Mouse (Mus musculus) lung, adult 18-20 months (tissue): ENCODE measurements around the gene Gzmm.

Experiments used
- DNase-seq, 2 experiments: peaks; one replicate each; pipeline ENCODE4 v3.0.0; 2022; ENCODE audit warnings: mixed read lengths in 2 of 2

The Gzmm gene

DNA sequence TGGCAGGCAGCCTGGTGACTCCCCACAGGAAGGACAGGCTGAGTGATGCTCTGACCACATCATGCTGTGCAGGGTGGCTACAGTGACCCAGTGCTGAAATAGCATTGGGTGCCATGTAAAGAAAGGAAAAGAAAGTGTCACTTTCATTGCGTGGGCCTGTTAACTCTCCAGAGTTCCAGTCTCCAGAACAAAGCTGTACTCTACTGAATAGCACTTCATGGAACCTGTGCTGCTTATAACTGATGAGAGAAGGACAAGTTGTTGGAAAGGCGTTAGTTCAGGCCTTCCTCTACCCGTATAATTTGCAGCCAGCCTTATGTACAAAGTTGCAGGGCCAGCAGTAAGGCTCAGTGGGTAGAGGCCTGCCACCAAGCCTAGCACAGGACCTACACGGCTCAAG is at the start of gene Gzmm:
Gene Gzmm (plus strand): TSS at position 301 of the 400 bp plus-strand sequence.
- DNase-seq = no peak

DNA sequence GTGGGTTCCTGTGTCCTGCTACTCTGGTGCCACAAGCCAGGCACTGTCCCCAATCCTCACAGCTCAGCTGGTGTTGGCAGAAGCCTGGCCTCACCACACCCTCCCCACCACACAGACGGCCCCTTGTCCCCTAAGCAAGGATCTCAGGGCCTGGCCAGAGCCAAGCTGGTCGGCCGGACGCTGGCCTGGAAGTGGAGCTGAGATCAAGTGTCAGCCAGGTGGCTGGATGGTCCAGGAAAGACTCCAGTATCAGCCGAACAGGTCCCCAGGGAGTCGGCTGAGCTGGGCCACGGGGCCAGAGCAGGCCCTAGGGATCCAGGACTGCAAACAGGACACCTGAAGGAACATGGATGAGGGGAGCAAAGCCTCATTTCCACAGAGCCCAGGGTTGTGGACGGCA is 43.1 kb upstream of the Gzmm start, which contains the start of gene Odf3l2:
Gene Odf3l2 (minus strand): TSS at position 28 of the 400 bp plus-strand sequence.
- no peak for DNase-seq

DNA sequence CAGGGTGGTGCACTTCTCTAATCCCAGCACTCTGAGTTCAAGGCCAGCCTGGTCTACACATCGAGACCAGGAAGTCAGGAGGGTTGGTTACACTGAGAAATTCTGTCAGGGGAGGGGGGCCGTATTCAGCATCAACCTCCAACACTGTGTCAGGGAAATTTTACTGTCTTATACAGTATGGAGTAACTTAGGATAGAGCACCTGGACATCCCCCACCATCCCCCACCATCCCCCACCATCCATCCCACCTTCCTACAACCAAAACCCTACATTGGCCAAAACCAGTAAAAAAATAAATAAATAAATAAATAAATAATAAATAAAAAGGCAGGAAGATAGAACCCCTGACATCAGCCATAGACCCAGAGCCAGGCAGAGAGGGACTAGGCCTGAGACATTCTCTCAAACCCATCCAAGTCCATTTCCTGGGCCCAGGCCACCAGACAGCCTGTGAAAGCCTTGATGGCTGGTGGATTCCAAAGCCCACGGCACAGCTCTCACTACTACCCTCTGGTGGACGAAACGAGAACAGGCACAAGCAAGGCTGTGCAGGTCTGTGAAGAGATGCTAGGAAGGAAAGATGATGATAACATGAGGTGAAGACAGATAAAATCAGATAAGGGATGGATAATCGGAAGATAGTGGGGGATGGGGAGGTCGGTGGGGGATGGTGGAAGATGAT is 39.6 kb upstream of the Gzmm start:
- peak; percentile 49 to 58 for DNase-seq

DNA sequence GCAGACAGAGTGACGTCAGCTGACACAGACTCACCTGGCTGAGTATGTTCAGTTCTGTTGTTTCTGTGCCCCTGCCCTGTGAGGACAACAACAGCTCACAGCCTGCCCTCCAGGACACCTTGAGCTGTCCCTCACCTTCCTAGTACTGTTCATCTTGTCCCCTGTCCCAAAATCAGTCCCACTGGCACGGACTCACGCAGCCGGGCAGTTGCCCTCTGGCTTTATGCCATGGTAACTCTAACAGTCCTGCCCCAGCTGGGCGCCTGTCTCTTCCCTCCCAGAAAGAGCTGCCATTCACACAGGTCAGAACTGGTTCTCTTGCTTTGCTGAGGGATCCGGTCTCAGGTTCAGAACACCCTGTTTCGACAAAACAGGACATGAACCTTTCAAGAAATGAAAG is 36.0 kb upstream of the Gzmm start:
- no peak for DNase-seq

DNA sequence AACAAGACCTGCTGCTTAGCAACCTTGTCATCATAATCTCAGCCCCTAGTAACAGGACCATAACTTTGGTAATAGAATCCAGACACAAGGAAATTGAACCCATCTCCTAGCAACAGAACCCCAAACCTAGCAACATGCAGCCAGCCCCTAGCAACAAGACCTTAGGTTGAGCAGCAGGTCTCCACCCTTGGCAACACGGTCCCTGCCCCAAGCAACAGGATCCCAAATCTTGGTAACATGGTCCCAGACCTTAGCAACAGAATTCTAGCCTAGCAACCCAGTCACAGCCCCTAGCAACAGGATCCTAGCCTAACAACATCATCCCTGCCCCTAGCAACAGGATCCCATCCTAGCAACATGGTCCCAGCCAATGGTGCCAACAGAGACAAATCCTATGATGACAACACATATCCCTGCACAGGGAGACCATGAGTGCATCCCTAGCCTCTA is 33.8 kb upstream of the Gzmm start:
- DNase-seq = no peak

DNA sequence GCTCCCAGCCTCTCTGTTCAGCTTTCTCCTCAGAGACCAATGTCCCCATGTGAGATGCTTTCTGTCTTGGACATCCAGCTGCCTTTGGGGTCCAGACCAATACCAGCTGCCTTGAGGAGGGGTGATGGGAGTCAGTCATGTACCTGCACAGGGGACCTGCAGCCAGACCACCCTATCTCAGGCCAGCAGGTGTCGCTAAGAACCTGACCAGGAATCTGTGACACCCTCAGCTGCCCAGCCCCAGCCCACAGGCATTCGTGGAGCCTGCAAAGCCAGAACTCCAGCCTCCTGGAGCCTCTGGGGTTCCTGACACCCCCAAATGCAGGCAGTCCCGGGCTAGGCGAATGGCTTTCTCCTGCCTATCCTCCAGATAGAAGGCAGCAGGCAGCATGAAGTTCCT is 30.0 kb upstream of the Gzmm start:
- no peak for DNase-seq

DNA sequence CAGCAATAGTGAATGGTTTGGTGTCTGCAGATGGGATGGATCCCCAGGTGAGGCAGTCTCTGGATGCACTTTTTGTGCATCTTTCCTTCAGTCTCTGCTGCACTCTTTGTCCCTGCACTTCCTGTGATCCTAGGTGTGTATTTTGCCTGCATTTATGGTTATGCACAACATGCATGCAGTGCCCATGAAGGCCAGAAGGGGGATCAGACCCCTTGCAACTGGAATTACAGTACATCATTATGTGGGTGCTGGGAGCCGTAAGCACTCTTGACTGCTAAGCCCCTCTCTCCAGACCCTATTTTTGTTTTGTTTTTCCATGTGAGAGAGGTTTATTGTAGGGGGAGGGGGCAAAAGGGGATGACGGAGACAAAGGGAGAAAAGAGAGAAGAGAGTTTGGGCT is 28.5 kb upstream of the Gzmm start:
- no peak for DNase-seq

DNA sequence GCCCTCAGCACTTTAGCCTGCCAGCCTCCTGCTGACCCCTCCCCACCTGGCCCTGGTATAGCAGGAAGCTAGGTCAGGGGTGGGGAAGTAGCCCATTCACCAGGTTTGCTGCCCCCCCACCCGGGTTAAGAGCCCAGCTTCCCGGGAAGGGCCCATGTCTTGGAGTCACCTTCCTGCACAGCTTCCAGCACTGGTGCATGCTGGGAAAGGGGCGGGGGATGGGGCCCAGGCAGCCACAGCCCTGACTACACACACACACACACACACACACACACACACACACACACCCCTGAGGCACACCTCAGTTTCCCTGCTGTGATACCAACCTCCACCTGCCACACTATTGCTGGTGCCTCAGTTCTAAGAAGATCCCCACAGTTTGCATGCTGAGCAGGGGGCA is 27.0 kb upstream of the Gzmm start:
- no peak for DNase-seq

DNA sequence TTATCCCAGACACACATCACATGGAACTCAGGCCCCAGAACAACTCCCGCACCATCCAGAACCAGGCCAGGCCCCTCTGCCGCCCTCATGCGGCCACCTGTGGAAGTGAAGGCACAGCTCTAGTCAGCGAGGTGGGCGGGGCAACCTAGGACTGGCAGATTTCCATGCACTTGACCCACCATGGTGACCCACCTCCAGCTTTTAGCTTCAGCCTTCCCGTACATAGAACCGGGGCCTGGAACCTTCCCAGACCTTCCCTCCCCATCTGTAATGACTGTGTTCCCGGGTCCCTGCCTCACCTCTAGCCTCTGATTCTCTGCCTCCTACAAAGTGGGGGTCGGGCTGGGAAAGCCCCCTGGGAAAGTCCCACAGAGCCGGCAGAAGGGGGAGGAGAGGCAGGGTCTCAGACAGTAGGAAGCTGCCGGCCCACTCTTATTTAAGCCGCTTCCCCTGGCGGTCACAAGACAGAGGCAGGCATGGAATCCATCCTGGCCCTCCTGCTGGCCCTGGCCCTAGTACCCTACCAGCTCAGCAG is 24.6 kb upstream of the Gzmm start, which contains the start of gene Madcam1:
Gene Madcam1 (plus strand): TSS at position 429 of the 535 bp plus-strand sequence.
- DNase-seq = peak; percentile 50 to 66

DNA sequence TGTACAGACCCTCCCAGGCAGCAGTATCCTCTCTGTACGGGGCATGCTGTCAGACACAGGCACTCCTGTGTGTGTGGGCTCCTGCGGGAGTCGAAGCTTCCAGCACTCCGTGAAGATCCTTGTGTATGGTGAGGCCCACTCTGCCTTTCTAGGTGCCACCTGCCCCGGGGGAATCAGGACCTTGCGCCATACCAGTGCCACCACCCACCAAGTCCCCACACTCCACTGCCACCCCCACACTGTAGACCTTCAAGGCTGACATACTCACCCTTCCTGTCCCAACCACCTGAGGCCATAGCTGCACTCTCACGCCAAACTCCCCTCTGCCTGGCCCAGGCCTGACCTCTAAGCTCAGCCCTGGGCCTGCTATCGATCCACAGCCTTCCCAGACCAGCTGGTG is 23.8 kb upstream of the Gzmm start:
- DNase-seq = no peak

DNA sequence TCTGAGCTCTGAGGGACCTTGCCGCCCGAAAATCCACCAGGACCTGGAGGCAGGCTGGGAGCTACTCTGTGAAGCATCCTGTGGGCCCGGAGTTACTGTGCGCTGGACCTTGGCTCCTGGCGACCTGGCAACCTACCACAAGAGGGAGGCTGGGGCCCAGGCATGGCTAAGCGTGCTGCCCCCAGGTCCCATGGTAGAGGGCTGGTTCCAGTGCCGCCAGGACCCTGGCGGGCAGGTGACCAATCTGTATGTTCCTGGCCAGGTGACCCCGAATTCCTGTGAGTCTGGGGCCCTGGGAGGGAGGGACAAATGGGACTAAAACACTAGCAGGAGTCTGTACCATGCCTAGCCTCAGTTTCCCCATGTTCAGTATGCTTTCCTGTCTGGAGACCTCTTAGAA is 22.3 kb upstream of the Gzmm start:
- DNase-seq = no peak

DNA sequence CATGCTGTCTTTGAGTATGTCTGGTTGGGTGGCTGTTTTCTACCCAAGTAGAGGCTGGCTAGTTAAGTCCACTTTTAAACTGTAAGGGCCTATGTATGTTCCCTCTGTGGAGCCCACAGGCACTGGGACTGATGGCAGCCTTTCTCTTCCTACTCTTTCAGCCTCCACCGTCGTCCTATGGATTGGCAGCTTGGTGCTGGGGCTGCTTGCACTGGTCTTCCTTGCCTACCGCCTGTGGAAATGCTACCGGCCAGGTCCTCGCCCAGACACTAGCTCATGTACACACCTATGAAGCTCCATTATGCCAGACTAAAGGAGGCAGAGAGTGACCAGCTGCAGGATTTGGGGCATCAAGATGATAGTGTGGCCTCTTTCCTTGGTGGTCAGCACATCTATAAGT is 20.7 kb upstream of the Gzmm start:
- DNase-seq = no peak

DNA sequence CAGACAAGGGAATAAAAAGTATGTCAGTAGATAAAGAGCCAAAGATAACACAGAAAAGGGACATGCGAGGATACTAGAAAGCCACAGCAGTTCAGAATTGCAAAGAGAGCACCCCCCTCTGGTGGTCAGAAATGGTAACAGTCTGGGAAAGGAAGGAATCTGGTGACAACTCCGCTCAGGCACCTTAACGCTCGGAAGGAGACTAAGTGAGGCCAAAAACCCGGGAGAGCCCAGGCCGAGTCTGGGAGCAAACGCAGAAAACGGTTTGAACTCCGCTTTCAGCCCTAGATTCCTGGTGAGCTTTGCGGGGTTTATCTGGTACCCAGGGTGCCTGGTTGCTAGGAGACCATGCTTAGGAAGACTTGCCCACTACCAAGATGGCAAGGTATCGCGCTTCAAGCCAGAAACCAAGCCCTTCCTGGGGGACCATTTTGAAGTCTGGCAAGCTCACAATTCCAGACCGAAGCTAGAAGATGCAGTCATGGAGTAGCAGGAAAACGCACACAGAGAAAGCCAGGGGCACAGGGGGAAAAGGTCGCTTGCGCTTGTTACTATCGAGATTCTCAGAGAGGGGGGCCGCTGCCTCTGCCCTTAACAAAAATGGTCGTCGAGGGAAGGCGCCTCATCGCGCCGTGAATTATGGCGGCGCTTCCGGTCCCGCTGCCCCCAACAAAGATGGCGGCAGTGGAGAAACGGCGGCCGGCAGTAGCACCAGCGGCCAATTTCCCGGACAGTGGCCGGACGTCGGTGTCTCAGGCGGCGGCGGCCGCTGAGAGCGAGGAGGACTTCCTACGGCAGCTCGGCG is 19.8 kb upstream of the Gzmm start, which contains the start of gene Tpgs1:
Gene Tpgs1 (plus strand): TSS at position 599 of the 805 bp plus-strand sequence.
- DNase-seq = peak; percentile 86 to 89

DNA sequence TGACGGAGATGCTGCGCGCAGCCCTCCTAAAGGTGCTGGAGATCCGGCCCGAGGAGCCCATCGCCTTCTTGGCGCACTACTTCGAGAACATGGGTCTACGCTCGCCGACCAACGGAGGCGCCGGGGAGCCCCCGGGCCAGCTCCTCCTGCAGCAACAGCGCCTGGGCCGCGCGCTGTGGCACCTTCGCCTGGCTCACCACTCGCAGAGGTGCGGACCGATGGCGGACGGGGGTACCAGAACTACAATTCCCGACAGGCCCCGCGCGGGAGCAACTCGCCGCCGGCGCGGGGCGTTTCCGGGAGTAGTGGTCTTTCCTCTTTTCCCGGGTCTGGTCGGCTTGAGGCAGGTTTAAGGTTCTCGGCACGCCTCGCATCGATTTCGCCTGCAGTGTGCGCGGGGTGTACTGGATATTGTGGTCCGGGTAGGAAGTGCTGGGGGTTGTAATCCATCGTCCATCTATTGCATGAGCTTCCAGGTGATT is 19.2 kb upstream of the Gzmm start:
- peak; percentile 68 to 70 for DNase-seq

DNA sequence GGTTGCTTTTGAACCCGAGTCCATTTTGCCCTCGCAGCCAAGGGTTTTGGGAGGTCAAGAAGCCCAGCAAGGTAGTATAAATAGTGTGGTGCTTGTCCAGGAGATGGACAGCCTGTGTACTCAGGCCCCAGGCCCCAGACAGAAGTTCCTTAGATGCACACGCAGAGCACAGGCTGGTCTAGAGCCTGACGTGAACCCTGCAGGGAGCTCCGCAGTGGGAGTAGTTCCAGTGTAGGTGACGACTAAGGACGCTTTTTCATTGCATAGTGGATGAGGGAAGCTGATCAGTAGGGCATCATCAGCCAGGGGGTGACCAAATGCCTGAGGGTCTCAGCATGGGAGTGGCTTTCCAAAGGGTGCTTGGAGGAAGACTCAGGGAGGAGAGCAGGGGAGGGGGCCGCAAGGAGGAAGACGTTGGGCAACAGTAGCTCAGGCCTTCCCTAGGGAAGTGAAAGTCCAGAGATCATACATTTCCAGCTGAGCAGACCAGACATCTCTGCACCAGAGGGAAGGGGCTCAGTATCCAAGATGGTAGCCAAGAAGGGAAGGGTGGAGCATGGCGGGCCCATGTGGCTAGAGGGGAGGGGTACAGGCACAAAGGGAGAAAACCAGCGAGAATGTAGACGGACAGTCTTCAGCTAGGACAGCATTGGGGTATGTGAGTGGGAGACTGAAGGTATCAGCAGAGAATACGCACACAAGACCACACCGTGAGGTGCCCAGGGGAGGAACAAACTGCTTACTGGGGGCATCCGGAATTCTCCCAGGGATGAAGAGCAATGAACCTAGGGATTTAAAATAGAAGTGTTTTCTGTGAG is 18.5 kb upstream of the Gzmm start:
- DNase-seq = no peak

DNA sequence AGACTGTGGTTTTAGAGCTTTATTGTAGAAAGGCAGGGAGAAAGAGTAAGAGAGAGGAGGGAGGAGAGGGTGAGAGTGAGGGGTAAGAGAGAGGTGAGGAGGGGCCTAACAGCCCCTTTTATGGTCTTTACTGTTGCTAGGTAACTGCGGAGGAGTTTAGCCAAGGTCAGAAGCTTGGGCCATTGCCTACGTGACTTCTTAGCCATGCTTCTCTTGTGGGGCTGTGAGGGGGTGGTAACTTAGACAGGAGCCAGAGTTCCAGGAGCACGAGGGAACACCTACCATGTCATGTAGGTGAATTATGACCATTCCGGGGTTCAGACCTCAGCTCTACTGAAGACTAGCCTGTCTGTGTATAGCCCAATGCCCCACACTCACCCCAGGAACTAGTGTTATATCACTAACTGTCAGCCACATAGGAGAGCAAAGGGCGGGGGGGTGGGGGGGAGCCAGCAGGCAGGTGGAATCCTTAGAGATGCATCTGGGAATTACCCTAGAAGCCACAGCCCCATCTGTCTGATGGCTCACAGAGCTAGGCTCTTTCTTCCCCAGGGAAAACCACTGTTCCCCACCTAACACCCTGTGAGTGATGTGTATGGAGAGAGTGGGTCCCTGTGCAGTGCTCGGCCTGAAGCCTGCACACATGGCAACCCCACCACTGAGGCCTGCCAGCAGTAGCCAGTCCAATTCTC is 17.3 kb upstream of the Gzmm start:
- DNase-seq = no peak

DNA sequence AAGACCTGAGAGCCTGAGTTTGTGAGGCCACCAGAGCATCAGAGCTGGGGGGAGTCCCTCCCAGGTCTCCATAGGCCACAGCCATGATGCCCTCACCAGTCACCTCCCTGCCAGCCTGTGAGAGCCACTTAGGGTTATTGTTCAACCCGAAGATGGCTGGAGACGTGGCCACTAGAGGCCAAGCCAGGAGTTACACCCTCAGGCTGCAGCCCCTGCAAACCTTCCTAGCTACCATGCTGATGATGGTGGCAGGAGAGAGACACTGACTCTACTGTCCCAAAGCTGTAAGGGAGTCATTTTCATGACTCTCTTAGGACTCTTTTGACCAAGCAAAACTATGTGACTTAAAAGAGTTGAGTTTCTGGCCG is 16.7 kb upstream of the Gzmm start:
- DNase-seq = no peak

DNA sequence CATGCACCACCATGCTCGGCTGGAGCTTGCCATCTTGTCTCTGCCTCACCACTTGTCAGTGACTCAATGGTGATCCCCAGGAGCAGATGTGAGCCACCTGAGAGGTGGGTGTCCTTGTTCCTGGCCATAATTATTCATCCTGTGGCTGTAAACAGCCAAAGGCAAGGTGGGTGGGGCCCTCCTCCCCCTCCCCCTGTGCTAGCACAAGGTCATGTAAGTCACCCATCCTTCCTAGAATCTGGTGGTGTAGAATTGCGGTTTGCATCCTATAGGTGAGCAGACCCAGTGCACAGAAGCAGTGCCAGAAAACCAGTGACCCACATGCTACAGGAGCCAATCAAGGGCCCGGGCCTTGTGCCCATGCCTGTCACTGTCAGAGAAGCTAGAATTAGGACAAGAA is 15.8 kb upstream of the Gzmm start:
- DNase-seq = no peak

DNA sequence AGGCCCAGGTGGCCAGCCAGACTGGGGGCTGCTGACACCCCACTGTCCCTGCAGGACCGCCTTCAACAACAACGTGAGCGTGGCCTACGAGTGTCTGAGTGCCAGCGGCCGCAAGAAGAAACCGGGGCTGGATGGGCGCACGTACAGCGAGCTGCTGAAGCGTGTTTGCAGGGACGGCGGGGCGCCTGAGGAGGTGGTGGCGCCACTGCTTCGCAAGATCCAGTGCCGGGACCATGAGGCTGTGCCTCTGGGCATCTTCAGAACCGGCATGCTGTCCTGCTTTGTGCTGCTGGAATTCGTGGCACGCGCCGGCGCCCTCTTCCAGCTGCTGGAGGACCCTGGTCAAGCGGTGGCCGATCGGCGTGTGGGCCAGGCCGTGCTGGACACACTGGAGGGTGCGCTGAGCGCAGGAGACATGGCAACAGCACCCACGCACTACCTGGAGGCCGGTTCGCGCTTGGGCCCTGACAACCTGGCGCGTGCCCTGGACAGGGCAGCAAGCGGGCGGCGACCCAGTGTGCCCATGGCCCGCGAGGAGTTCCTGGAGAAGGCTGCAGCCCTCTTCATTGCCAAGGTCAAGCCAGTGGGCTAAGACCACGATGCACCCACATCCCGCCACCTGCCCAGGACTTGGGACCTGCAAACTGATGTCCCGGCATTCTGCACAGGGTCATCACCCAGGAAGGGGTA is 13.3 kb upstream of the Gzmm start:
- DNase-seq = no peak

DNA sequence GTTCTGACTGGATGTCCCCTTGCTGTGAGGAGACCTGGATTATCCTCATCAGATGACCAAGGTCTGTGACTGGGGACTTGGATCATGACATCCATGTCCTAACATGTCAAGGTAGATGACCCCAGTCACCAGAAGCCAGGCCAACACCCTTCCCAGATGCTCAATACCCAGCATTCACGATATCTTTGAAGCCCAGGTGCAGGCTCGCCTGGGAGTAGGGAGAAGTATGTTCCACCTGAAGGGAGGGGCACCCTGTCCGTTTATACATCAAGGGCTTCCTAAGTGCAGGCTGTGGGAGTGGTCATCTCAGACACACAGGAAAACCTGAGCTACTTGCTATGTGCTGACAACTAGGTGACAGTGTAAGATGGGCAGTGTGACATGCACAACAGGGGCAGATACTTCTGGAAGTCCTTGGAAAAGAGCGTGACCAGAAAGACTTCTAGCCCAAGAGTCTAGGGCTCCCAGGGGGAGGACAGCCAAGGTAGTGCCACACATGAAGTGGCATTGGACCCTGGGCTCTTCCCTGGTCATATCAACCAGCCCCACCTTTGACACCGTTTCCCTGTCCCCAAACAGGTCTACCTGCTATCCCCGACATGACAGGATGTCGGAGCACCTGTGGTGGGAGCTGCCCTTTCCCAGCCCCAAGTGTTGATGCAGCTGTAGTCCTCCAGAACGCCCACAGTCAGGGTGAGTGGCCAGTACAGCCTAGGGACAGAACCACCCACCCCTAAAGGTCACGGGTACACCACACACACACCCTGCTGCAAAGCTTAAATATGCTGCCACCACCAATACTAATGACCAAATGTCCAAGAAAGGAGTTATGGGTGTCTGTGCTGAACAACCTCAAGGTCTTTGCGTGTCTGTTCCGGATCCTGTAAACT is 8.0 kb upstream of the Gzmm start:
- DNase-seq = peak in 1 of 2 experiments; percentile 33
